Mouse (Mus musculus): Measurements from ENCODE around the gene Pakap.
A peak's percentile ranks its signal among the peaks of the same experiment; 100 is the strongest.

The Pakap gene

GRCm38 (mm10) chr4:57678991-57679457, 111.0 kb downstream of the Pakap start:
- no peak for DNase-seq

GRCm38 (mm10) chr4:57680186-57680585, 112.2 kb downstream of the Pakap start:
- DNase-seq, result no peak

GRCm38 (mm10) chr4:57681511-57681910, 113.5 kb downstream of the Pakap start:
- peak; percentile 30 for DNase-seq

GRCm38 (mm10) chr4:57682341-57682740, 114.4 kb downstream of the Pakap start:
- no peak for DNase-seq

GRCm38 (mm10) chr4:57682944-57683343, 115.0 kb downstream of the Pakap start:
- DNase-seq, result no peak

GRCm38 (mm10) chr4:57684676-57685215, 116.8 kb downstream of the Pakap start:
- no peak for DNase-seq

GRCm38 (mm10) chr4:57686736-57687135, 118.8 kb downstream of the Pakap start:
- DNase-seq, result no peak

GRCm38 (mm10) chr4:57687583-57687982, 119.6 kb downstream of the Pakap start:
- DNase-seq, result no peak

GRCm38 (mm10) chr4:57688131-57688530, 120.2 kb downstream of the Pakap start:
- no peak for DNase-seq

GRCm38 (mm10) chr4:57690001-57690400, 122.0 kb downstream of the Pakap start:
- no peak for DNase-seq

- DNase-seq, result no peak
Observed at GRCm38 (mm10) chr4:57690805-57691204, 122.8 kb downstream of the Pakap start.

GRCm38 (mm10) chr4:57694356-57695136, 126.6 kb downstream of the Pakap start:
- no peak for DNase-seq

- DNase-seq, result no peak
Observed at GRCm38 (mm10) chr4:57696955-57697354, 129.0 kb downstream of the Pakap start.

GRCm38 (mm10) chr4:57697918-57698611, 130.1 kb downstream of the Pakap start:
- no peak for DNase-seq

GRCm38 (mm10) chr4:57701576-57701975, 133.6 kb downstream of the Pakap start:
- DNase-seq, result no peak

- no peak for DNase-seq
Observed at GRCm38 (mm10) chr4:57703574-57704470, 135.8 kb downstream of the Pakap start.

GRCm38 (mm10) chr4:57704575-57704974, 136.6 kb downstream of the Pakap start:
- no peak for DNase-seq

GRCm38 (mm10) chr4:57715849-57716248, 147.9 kb downstream of the Pakap start:
- DNase-seq, result no peak

- DNase-seq, result no peak
Observed at GRCm38 (mm10) chr4:57716735-57717134, 148.8 kb downstream of the Pakap start.

GRCm38 (mm10) chr4:57717354-57717753, 149.4 kb downstream of the Pakap start, which contains the start of gene Akap2:
TSS of gene Akap2 (plus strand) at chr4:57717657.
- DNase-seq, result no peak

- no peak for DNase-seq
Observed at GRCm38 (mm10) chr4:57719370-57719769, 151.4 kb downstream of the Pakap start.

- DNase-seq, result no peak
Observed at GRCm38 (mm10) chr4:57720869-57721361, 152.9 kb downstream of the Pakap start.

- no peak for DNase-seq
Observed at GRCm38 (mm10) chr4:57722296-57722695, 154.3 kb downstream of the Pakap start.
